Mouse (Mus musculus) heart, adult 8-10 months (tissue): ENCODE results near the gene Yars. TPM values are rescaled to one million over a fixed set of nuclear protein-coding genes. Genes with fewer than 3 reads are reported as not detected.
A peak's percentile ranks its signal among the peaks of the same experiment; 100 is the strongest.
"Not testable (repeated sequence)": the region's sequence is repeated elsewhere in the genome, so short reads cannot be mapped to it uniquely, and the experiment has no call there.

ENCODE experiments used
- DNase-seq: peaks from one replicate; pipeline ENCODE4 v3.0.0; 2022; ENCODE audit warnings: low spot score
- total RNA-seq, 4 experiments: library from RNA; stranded (reverse); gene quantifications; 2 replicates each; pipeline ENCODE4 v1.2.4; 2022

The Yars gene
- total RNA-seq, 4 experiments from 2014 or later, result 24.9 to 35.0 (median 29.2) TPM

- DNase-seq, result peak; percentile 19
Observed at GRCm38 (mm10) chr4:129188803-129189541, 588 bp upstream of the Yars start.

GRCm38 (mm10) chr4:129190538-129190937, 978 bp downstream of the Yars start:
- DNase-seq, result no peak

DNA sequence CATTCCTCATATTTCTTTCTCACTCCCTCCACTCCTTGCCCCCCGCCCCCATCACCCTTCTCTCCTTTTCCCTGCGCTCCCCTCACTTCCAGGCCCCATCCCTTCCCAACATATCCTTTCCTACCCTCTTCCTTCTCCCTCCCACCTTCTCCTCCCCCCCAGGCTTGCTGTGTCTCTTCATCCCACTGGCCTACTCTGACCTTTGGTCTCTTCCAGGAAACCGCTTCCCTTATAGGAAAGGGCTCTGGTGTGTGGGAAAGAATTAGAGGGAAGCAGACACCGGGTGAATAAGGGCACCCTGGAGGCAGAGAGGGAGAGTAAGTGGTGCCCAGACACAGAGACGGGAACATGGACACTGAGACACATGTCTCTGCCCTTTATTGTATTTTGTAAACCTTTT, 2.1 kb downstream of the Yars start:
- DNase-seq, result no peak

- DNase-seq, result no peak
Observed at GRCm38 (mm10) chr4:129194280-129194679, 4.7 kb downstream of the Yars start.

- DNase-seq, result no peak
Observed at GRCm38 (mm10) chr4:129197514-129197913, 8.0 kb downstream of the Yars start.

DNA sequence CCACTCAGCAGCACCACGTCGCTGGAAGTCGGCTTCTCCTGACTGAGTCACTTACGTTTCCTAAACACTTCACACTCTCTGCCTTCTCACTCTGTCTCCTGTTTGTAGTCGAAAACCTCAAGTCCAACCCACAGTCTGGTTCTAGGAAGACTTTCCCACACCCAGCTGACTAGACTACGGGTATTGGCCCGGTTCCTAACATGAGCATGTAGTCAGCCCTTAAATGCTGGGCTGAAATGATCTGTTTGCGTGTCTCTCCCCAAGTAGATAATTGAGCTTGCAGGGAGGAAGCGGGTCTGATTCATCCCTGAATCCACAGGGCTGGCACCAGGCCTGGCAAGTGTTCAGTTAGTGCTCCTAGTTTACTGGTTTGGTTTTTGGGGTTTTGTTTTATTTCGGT, 15.1 kb downstream of the Yars start:
- no peak for DNase-seq

DNA sequence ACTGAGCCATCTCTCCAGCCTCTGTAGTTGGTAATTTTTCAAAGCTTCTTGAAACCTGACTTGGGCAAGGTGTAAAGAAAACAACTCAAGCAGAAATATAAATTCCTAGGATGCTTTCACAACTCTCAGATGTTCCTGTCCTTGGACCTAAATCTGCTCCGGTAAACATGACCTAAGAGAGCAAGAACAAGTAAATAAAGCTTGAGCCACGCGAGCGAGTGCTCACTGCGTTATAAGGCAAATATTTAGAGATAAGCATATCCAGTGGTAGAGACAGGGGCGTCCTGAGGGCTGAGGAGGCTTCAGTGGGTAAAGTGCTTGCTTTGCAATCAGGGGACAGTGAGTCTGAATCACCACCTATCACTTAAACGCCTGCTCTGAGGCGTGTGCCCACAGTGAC, 17.2 kb downstream of the Yars start:
- no peak for DNase-seq

DNA sequence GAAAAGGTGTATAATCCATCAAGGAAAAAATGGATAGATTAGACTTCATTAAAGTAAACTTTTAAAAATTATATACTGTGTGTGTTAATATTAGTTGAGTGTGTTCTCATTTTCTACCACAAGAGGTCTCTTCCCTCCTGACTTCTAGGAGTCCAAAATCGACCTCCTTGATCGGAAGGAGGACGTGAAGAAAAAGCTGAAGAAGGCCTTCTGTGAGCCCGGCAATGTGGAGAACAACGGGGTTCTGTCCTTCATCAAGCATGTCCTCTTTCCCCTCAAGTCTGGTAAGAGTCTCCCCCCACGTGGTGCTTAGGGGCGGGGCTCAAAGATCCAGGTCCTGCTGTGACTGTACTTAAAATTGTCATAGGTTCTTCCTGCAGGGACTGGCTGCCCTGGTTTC, 19.9 kb downstream of the Yars start:
- DNase-seq, result no peak

DNA sequence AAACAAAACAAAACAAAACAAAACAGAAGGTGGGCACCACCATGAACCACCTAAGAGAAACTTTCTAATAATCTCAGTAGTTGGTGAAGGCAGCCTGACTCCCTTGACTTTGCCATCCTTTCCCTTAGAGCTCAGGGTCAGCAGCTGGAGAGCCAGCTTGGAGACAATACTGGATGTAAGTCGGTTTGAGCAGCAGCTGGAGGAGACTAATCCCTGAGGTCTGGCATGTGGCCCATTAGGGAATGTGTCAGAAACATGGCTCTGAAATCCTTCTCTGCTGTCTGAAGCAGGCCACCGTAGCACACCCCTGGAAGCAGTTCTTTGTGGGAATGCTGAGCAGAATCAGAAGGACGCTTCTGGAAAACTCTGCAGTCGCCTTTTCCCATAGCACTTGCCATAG, 21.9 kb downstream of the Yars start:
- DNase-seq, result no peak

DNA sequence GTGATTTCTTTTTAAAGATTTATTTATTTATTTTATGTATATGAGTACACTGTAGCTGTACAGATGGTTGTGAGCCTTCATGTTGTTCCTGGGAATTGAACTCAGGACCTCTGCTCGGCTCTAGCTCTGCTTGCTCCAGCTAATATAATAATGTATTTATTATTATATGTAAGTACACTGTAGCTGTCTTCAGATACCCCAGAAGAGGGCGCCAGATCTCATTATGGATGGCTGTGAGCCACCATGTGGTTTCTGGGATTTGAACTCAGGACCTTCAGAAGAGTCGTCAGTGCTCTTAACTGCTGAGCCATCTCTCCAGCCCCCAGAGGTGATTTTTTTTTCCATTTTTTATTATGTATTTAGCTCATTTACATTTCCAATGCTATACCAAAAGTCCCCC, 22.9 kb downstream of the Yars start:
- not testable (repeated sequence) for DNase-seq

DNA sequence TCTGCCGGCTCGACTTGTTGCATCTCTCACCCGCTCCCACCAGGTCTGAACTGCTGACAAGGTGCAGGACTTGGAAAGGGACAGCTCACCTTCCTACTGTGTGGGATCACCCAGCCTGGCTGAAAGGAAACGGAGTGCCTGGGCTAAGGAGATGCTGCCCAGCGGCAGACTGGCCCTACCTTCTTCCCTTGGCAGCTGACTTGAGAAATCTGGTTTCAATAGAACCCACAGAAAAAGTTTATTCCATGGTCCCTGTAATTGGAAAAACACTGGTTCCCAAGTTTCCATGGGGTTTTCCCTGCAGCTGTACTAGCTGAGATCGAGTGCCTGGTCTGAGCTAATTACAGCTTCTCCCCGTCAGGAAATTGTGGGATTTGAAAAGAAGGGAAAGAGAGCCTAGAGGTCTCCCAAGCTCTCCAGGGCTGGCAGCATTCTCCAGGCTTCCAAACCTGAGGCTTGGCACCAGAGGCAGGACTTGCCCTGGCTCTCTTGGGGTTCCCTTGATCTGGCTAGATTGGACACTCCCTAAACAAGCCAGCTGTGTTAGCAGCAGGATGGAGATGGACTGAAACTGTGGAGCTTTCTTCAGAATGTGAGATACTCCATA, 29.1 kb downstream of the Yars start:
- DNase-seq, result no peak

DNA sequence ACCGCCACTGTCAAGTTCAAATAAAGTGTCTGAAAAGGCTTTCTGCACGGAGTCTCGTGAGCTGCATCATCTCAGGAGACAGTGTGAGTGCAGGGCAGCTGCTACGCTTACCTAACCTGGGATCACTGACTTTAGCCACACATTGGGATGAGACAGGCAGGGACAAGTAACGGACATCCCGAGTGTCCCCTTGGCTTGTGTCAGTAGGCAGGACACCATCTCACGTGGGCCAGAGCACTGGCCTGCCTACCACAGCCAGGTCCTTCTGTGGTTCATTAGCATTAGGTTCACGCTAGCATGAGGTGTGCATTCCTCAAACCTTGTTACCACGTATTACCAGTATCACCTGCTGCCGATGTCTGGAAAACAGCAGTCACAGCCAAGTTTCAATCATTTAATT, 29.6 kb downstream of the Yars start:
- DNase-seq, result no peak

- DNase-seq, result no peak
Observed at GRCm38 (mm10) chr4:129220376-129221089, 31.0 kb downstream of the Yars start.

GRCm38 (mm10) chr4:129221097-129222010, 31.8 kb downstream of the Yars start:
- no peak for DNase-seq

- peak; percentile 35 for DNase-seq
Observed at GRCm38 (mm10) chr4:129222019-129222925, 32.7 kb downstream of the Yars start.

- DNase-seq, result no peak
Observed at GRCm38 (mm10) chr4:129223421-129224281, 34.1 kb downstream of the Yars start.

GRCm38 (mm10) chr4:129225315-129225714, 35.8 kb downstream of the Yars start:
- DNase-seq, result no peak

DNA sequence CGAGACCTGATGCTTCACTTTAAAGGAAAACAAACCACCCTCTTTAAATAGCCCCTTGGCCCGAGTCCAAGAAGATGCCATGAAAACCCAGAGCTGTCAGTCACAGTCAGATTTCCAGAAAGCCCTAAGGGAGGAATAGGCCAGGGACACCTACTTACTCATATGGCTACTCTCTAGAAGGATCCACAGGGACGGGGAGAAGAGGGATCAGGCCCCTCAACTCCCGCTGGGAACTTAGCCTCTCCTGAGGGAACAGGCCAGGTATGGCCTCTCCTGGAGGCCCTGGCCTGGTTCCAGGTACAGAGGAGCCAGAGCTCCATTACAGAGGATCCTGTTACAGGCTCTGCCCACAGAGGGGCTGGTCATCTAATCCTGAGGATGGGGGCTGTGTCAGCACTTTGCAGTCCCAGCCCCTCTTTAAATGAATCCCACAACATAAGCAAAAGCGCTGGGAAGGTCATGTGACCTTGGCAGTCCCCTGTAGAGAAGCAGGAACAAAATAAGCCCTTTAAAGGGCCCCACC, 36.9 kb downstream of the Yars start:
- no peak for DNase-seq

DNA sequence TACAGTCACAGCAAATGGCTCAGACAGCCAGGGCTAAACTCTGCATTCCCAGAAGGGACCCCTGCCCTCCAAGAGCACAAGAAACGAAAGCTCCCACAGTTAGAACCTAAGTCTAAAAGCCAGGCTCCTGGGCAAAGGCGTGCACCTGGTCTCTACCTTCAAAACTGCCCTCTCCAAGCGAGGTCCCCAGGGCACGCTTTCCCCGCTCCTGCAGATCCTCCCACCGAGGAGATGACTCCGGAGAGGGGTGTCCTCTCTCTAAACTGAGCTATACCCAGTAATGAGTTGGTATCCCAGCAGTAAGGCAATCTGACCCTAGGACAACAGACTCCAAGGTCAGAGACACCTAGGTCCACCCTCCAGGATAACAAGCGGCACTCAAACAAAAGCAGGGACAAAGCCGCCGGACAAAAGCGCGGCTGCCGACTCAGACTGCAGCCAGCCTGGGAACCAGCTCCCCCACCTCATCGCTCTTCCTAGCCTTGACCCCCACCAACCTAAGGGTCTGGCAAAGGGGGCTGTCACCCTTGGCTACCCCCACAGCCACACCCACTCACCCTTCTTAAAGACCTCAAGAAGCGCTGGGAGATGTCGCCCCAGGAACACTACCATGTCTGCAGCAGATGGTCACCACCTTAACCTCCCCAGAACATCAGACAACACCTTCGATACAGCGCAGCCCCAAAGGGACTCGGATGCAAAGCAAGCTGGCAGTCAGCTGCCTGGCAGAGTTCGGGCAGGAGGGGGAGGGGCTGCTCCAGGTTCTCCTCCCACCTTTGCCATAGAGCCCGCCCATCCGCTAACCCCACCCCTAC, 37.8 kb downstream of the Yars start:
- no peak for DNase-seq
